Mouse (Mus musculus): Measurements from ENCODE around the gene Zfp362. TPM values are rescaled to one million over a fixed set of nuclear protein-coding genes. Genes with fewer than 3 reads are reported as not detected.

Gene Zfp362
- polyA plus RNA-seq, 3 experiments from 2014 or later: 6.0 to 10.3 (median 8.4) TPM

DNA sequence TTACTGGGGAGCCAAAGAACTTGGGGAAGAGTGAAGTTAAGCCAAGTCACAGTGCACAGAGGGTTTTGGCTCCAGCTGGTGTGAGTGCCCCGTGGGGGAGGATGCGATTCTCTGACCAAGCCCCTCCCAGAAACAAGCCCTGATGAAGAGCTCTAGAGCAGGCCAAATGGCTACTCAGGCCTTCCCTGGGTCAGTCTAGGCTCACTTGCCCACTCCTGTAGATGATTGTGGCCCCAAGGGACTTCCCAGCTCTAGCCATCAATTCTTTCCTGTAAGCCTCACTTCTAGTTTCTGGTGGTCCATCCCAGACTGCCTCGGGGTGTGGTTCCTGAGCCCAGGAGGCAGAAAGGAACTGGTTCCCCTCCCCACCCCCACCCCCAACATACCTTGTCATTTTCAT, 50.8 kb downstream of the Zfp362 start, which contains the start of gene A3galt2:
Gene A3galt2 (plus strand): TSS at position 301 of the 400 bp plus-strand sequence.
- ATAC-seq: no peak

DNA sequence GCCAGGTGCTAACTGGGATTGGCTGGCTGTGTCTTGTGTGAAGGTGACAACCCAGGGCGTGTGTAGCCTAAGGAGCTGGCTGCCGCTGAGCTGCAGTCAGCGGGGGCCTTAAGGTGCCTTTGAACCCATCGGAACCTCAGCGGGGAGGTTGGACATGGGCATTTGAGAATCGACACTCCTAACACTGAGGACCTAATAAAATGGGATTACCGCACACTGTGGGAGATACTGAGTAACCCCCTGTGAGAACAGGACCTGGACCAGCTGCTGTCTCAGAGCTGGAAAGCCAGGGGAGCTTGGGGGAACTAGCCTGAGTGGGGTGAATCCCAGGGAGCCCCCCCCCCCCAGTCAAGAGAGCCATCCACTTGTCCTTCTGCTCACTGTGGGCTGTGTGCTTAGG, 52.3 kb downstream of the Zfp362 start:
- ATAC-seq: no peak

DNA sequence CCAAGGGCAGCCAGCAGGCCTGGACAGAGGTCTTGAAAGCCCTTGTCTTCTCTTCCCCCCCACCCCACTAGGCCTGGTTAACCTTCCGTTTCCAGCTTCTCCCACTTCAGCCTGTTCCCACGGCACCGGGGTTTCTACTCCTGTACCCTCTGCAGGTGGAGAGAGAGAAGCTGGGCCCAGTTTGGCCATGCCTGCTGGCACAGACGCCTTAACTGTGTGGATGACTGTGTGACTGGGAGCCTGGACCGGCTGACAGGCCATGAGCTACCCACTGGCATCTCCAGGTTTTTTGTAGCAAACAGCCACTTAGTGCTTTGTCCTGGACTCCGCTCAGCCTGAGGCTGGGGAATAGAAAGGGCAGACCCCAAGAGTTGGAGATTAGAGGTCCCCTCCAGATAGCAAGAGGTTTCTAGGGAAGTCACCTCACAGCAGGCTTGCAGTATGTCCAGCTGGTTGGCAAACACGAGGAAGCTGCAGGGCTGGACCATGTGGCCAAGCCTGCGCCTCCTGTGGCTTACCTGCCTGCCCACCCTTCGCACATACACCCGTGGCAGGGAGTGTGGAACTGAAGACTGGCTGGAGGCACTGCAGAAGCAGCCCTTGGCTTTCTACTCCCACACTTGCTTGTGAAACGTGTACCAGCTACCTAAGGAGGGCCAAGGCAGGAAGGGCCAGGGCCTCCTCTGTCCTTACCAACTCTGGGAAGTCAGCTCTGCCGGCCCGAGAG, 53.7 kb downstream of the Zfp362 start:
- no peak for ATAC-seq

DNA sequence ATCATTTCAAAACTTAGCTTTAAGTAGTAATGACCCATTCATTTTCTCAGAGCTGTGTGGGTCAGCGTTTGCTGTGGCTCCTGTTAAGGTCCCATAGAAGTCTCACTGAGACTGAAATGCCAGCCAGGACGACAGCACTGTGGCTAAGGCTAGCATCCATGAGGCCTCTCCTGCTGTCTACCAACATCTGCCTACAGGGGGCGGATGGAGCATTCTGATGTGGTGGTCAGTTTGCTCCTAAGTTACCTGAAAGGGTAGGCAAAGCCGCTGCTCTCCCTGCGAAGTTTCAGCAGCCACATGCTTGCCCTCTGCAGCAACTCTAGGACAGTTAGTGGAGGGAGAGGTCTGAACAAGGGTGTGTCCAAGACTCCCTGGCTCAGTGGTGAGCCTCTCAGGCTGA, 54.8 kb downstream of the Zfp362 start:
- no peak for ATAC-seq

DNA sequence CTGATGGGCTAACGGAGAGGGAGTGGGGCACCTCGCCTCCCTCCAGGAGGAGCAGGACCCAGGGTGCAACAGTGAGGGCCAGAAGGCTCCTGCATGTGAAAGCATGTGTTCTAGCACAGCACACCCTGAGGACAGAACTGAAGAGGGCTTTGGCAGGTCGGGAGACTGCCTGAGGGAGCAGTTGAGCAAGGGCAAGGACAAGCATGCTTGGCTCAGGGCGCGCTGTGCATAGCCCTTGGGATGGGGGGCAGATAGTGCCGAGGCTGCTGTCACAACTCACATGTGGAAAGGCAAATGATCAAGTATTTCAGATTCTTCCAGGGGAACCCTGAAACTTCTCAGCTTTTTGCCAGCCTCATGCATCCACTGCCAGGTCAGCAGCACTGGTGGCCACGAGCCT, 57.5 kb downstream of the Zfp362 start:
- no peak for ATAC-seq

DNA sequence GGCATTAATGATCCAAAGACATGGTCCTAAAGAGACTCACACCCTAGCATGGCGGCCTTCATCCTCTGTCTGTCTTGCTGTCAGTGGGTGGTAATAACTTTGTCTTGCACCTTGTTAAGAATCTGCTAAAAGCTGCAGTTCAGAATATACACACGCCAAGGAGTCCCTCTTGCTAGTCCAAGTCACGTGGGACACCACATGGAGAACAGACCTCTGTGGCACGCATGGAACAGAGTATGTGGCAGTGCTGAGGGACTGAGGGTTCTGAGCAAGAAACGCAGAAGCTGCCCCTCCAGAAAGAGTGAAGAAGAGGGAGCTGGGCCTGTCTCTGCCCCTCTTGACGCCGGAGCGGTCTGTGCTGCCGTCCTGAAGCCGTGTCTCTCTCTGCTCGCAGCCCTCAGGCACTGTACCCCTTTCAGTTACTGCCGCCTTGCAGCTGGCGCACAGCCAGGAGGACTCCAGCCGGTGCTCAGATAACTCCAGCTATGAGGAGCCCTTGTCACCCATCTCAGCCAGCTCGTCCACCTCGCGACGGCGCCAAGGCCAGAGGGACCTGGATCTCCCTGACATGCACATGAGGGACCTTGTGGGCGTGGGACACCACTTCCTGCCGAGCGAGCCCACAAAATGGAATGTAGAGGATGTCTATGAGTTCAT, 58.1 kb downstream of the Zfp362 start:
- ATAC-seq: no peak

DNA sequence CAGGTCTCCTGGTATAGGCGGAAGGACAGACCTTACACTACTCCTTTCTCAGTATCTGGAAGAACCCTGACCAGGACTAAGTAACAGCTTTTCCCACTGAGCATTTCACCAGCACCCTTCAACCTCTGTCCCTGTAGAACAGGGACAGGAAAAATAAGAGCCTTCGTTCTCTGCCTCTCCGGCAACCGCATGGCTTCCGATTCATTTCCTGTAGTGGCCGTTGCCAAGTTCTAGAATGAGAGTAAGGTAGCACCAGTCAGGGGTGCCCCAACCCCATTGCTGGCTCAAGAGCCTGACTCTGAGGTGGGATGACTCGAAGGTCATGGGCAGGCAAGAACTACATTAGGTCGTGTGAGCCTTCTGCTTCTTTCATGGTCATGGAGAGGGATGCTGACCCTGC, 60.7 kb downstream of the Zfp362 start:
- no peak for ATAC-seq

DNA sequence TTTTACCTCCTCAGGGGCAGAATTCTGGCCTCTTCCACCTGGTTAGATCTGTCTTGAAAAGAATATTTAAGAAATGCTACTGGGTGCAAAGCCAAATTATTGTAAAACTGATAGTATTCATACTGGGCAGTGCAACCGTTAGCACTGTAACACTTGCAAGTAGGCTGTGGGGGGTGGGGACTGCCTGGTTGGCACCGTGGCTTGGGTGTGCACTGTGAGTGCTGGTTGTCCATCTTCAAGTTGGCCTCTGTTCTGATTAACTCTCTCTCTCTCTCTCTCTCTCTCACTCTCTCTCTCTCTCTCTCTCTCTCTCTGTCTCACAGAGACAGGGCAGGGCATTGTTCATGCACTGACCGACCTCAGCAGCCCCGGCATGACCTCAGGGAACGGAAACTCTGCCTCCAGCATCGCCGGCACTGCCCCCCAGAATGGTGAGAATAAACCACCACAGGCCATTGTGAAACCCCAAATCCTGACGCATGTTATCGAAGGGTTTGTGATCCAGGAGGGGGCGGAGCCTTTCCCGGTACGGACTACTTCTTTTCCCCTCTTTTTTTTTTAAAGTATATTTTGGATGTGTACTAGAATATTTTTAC, 62.7 kb downstream of the Zfp362 start:
- ATAC-seq: no peak

DNA sequence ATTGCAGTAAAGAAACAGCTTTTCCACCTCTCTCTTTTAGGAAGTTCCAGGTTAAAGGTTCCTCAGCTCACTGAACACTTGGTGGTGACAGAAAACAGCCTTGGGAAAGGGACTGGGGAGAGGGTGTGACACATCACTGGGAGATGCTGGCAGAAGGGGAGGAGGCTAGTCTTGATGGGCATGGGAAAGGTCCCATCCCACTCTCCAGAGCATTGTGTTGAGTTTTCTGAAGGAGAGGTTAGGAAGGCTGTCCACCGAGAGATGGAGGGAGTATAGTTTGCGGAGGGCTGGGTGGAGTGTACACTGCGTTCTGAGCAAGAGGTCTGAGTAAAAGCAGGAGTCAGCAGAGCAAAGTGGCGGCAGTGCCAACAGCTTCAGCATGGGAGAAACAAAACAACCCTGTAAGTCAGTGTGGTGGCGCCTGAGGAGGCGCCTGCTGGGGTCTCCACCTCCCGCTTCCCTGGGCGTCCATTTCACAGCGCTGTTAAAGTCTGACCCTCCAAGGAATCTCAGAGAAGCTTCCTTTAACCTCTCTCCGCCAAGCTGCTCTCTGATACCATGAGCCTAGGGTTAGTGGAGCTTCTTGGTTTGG, 63.4 kb downstream of the Zfp362 start:
- ATAC-seq: no peak

DNA sequence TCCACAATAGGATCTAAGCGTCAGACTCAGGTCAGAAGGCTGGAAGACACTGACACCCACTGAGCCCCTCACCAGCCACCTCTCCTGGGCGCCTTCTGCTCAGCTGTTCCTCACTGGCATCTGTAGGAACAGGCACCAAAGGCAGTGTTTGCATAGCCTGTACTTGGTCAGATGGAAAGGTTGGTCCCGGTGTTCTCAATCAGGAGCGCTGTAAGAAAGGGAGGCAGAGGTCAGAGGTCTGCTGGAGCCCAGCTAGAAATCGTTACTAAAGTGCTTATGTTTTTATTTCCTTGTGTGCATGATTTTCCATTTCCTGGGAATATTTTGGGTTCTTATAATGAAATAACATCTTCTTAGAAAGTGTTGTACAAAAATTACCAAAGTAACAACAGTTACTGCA, 63.9 kb downstream of the Zfp362 start:
- ATAC-seq: no peak

DNA sequence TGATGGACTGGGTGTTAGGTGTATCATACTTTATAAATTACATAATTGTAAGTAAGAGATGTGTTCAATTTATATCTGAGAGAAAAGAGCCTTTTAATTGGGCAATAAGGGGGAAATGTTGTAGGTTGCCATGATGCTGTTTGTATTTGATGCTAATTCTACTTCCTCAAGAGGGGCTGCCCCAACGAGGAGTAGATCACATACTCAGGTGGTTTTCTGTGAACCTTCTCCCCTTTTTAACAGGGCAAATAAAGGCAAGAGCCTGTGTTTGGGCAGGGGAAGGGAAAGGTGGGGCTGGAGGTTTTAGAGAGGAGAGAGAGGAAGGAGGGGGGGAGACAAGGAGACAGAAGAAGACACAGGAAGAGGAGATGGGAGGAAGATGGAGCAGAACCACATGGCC, 65.0 kb downstream of the Zfp362 start:
- ATAC-seq: peak; percentile 61

DNA sequence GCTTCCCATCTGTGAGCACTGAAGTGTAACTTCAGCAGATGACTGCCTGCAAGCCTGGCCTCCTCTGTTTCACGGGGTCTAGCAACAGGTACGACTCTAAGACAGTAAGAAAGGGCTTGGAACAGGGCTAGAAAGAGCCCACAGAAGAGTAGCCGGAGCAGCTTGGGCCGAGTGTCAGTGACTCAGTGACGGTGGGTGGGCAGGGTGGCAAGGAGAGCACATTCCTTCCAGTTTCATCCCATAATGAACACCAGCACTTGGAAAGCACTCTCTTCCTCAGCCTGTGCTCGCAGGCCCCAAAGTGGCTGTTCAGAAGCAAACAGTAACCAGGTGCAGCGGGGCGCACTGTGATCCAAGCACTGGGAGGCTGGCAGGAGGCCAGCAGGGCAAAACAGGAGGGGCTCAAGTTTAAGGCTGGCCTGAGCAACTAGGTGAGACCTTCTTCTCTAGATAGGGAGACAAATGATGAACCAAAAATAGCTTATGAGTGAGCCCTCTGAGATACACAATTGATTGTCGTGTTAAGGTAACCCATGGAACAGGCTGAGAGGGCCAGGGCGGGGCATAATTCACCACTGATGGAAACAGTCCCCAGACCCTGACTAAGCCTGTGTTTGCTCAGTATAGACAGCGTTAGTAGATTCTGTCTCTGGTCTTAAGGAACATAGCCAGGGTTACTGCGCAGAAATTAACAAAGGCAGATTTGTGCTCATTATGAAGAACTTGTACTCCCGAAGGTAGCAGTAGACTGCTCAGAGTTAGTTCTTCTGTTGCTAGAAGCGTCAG, 67.8 kb downstream of the Zfp362 start:
- ATAC-seq: no peak

DNA sequence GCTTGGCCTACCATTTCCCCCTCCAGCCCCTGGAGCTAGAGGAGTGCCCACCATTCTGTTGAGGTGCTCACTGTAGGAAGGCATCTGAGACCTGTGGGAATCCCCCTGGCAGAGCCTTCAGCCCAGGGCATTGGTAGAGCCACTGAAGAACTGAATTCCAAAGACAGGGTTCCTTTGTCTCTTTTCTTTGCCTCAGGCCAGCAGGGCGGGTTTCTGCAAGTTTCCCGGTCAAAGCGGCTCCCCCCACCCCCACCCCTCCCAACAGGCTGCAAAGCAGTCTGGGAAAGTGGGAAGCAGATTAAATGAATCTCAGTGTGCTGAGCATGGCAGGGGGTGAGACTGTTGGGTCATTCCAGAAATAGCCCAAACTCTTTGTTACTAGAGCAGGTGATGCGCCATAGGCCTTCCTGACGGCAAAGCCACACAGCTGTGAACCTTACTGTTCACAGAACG, 68.7 kb downstream of the Zfp362 start:
- ATAC-seq: no peak

DNA sequence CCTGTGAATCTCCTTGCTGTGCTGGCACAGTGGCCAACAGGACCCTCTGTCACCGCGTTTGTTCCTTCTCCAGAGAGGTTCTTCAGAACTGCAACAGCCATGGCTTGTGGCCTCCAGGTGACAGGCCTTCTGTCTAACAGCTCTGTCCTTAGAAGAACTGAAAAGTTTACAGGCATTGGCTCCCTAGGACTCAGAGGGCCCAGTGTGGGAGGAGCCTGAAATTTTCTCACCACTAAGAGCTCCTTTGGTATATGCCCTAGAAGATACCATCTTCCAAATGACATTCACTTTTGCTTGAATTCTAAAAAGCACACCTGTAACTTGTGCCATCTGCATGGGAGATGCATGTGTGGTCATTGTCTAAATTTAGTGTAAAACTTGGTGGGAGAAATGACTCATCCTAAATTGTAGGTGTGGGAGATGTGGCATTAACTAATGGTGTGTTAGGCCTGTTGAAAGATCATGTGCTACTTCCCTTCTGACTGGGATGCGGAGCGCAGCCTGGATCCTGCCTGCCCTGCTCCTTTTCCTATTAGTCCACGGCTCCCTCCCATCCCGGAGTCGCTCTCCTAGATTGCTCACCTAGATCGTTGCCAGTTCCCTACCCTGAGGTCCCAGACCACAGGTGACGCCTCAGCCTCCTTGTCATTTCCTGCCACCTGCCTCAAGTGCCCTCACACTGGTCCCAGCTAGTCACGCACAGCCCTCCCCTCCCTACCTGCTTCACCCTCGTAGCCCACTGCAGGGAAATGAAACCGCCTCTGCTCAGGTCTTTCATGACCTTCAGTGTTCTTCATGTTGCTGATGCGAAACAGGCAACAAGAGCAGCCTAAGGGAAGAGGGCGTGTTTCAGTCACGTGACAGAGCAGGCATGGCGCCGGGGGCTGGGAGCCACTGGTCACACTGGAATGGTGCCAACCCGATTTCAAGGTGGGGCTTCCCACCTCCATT, 70.8 kb downstream of the Zfp362 start:
- peak; percentile 87 for ATAC-seq

DNA sequence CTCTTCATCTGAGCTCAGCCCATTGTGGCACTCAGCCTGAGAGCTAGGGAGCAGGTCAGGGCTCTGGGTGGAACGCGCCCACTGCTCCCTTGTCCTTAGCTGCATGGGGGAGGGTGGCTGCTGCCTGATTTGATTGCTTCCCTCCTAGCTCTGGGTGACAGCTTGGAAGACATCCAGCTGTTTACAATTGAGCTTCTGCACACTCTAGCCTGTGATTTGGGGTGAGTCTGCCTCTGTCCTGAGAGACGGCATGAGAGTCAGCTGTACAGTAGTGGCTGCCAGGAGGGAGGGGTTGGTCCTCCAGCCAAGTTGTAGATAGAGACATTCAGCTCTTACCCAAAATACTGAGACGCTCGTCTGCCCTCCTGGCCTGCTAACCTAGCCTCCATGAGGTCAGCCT, 71.6 kb downstream of the Zfp362 start:
- ATAC-seq: no peak

DNA sequence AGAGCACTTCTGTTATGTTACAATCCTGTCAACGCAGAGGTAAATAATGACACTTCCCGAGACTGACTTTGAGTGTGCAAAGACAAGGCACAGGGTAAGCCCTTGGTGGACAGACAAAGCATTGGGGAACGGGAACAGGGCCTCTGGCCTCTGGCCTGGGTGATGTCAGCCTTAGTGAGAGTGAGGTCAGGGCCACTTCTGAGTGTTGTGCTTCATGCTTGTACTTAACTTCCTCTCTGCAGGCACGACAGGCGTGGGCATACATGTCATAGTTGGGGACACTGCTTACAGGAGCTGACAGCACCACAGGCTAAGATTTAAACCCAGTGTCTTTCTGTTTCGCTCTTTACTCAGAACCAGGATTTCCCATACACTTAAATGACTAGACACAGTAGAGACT, 72.3 kb downstream of the Zfp362 start:
- peak; percentile 20 for ATAC-seq

DNA sequence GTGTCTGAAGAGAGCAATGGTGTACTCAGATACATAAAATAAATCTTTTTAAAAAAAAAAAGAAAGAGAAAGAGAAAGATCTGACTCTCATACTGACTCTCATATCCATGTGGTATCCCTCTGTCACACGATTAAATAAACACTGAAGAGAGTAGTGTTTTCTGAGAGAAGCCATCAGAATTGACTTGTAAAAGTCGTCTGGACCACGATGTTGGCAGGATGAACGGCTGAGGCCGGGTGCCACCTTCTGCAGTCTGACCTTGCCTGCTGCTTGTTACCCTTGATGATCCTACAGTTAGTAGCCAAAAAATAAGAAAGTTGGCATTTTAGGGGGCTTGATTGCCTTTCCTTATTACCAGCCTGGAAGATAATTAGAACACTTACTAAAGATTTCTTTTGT, 73.1 kb downstream of the Zfp362 start:
- no peak for ATAC-seq

DNA sequence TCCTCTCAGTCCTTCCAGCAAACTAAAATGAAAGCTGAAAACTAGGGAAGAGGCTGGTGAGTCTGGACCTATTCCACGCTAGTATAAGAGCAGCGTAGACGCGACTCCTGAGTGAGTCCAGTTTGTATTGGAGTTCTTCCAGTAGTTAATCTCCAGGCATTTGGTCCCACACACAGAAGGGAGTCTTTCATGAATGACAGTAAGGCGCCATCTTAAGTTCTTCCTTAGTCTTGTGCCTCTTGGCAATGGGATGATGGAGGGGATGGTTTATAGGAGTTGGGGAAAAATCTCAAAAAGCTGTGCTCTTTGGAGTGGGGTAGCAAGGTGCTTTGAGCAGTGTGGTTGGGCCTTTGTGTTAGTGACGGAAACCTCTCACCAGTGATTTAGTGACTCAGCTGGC, 75.6 kb downstream of the Zfp362 start:
- ATAC-seq: no peak

DNA sequence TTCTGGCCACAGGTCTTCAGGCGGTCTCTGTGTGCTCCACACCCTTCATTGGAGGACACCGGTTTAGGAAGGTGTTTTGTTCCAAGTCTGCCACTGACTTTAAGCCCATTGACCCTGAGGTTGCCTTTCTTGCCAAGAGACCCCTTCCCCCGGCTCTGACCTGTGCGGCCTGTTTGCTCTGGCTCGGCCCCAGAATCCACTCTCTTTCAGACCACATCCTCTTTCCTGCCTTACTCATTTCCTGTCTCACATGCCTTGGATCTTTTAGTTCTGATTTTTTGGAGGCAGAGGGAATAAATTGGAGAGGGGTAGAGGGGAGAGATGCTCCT, 76.2 kb downstream of the Zfp362 start:
- ATAC-seq: peak; percentile 10

DNA sequence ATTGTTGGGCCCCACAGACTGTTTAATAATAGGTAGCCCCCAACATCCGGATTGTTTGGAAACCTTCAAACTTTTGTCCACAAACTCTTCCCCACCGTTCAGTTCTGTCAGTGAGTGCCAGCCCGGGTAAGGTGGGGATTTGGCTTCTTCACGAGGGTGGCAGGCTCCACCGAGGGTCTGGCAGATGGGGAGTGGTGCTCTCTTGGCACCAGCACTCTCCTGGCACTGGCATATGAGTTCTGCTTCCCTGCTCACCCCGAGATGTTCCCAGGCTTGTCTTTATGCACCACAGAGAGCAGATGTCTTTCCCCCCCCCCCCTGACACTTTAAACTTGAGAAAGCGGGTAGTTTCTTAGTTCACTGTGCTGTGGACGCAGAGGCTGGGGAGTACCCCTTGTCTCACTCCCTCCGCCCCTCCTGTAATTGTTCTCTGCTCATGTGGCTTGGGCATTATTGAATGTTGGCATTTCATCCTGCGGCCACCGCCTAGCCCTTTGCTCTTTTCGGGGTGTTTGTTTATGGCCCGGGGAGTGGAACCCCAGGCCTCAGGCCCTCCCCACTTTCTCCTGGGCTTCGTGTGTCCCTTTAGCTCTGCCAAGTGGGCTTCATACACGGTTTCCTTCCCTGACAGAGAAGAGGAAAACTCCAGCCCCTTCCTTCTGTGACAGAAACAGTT, 76.7 kb downstream of the Zfp362 start:
- ATAC-seq: no peak

DNA sequence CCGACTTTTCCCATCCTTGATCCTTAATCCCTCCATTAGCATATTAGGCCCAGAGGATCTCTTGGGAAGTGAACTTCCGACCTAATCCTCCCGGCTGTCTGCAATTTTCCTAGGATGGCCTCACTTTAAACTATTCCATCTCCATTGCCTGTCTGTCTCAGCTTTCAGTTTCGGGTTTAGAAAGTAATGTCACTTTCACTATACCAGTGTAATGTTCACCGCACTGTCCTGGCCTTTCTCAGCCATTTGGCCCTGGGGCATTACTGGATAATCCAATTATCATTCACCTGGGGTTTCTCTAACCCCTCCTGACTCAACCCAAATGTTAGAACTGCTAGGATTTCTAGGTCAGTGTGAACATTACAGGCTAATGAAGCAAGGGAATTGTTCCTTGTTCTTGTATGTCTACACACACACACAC, 77.4 kb downstream of the Zfp362 start:
- peak; percentile 54 for ATAC-seq
